Mouse (Mus musculus): ENCODE results near the gene Poc1a.

Poc1a gene

DNA sequence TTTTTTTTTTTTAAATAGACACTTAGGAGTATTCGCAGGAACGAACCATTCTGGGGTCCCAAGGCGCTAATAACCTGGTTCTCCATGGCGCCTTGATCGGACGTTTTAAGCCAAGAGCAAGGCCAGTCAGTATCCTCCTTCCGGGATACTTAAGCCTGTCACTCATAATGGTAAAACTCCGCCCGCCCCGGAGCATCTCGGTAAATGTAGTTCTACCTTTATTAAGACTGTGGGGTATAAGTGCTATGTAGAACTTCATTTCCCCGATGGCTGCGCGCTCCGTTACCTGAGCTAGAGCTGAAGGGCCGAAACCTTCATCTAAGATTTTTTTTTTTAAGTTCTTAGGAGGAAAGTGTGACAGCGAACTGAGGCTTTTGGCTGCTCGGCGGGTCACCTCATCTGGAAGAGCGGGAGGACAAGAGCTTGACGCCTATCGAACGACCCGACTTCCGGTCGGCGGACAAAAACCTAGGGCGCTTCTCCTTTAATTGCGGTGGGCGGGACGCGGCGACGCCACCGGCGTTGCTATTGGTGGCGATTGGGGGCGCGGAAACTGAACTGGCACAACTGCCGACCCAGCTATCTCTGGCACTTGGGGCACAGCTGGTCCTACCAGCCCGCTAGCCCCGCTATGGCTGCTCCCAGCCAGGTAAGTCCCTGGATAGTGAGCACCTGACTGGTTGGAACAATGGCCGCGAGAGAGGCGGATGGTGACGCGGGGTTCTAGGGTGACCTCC, at the start of gene Poc1a:
Poc1a (plus strand) TSS at position 254 of the 737 bp plus-strand sequence.
- peak; percentile 96 for ATAC-seq (ENCODE audit: low TSS enrichment)

DNA sequence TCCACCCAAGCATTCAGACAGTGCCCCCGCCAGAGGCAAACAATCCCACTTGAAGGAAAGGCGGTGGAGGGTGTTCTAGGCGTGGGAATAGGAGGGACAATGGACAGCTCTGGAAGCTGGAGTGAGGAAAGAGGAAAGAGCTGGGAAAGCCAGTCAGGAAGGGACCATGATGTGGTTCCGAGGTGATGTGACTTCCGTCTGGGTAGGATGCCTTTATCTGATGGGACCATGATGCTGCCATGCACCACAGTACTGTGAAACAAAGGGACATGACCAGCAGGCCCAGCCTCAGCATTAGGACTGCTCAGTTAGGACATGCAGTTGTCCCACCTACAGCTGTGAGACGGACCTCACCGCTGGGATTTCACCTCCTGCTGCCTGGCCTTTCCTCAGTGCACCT, 49.6 kb upstream of the Poc1a start:
- no peak for ATAC-seq (ENCODE audit: low TSS enrichment)

- no peak for ATAC-seq (ENCODE audit: low TSS enrichment)
Measured at GRCm38 (mm10) chr9:106231816-106232215, 49.0 kb upstream of the Poc1a start.

DNA sequence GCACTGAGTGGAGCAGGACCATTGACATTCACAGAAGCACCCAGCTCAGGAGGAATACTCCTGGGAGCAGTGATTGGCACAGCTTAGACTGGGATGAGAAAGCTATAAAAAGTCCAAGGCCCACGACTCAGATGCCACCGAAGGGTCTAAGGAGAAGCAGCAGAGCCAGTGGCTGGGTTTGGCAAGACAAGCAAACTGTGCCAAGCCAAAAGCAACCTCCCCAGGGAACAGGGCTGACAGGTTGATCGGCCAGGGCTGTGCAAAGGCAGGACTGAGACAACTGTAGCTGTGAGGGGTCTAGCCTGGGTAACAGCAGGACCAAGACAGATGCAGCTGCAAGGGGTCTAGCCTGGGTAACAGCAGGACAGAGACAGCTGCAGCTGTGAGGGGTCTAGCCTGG, 47.9 kb upstream of the Poc1a start:
- no peak for ATAC-seq (ENCODE audit: low TSS enrichment)

DNA sequence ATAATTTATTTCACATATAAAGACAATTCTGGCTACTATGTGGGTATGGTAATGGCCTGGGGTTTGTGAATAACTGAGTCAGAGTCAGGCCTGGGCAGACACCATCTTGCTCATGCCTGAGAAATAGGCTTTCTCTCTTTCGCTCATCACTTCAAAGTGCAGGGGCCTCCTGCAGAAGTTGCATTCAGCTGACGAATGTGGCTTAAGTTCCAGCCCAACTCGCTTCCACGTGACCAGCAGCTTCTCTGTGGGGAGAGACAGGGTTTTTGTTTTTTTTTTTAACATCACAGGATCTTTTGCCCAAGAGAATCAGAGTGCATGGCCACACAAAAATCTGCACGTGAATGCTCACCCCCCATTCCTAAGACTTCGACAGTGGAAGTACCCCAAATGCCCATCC, 46.9 kb upstream of the Poc1a start:
- ATAC-seq (ENCODE audit: low TSS enrichment), result no peak

- 0 out of 2 replicates have a peak, but pooled peaks have one; percentile 22 for ATAC-seq (ENCODE audit: low TSS enrichment)
Measured at GRCm38 (mm10) chr9:106235194-106235830, 45.5 kb upstream of the Poc1a start.

GRCm38 (mm10) chr9:106236156-106236817, 44.6 kb upstream of the Poc1a start:
- ATAC-seq (ENCODE audit: low TSS enrichment), result no peak

GRCm38 (mm10) chr9:106236818-106237211, 44.0 kb upstream of the Poc1a start:
- ATAC-seq (ENCODE audit: low TSS enrichment), result no peak

DNA sequence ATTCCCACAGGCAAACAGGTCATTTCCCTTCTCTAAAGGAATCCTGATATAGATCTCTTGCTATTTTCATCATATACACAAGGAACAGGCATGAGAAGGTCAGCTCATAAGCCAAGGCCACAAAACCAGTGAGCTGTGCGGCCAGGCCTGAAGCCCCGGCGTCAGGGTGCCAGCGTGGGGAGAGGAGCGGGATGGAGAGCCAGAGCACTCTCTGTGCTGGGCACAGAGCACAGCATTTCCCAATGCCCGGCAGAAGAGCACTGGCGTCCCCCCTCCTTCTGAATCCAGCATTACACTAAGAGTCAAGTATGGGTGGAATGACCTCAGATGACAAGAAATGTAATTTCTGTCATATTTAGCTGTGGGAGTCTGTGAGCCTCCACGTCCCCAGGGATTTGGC, 43.5 kb upstream of the Poc1a start:
- ATAC-seq (ENCODE audit: low TSS enrichment), result no peak

DNA sequence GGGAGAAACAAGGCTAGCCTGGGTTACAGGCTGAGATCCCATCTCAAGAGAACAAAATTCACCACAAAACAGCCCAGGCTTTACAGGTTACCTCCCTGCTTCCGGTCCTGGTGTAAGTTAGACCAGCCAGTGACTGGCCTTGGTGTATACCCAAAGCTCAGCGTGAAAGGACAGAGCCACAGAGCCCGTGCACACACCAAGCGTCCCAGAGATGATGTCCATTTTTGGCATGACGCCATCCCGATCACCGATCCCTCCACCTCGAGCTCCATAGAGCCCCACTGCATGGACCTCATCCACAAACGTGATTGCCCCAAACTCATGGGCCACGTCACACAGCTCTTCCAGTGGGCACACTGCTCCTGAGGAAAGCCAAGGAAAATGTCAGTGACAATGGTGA, 43.0 kb upstream of the Poc1a start:
- ATAC-seq (ENCODE audit: low TSS enrichment), result no peak

GRCm38 (mm10) chr9:106241541-106242164, 39.2 kb upstream of the Poc1a start:
- ATAC-seq (ENCODE audit: low TSS enrichment), result no peak

DNA sequence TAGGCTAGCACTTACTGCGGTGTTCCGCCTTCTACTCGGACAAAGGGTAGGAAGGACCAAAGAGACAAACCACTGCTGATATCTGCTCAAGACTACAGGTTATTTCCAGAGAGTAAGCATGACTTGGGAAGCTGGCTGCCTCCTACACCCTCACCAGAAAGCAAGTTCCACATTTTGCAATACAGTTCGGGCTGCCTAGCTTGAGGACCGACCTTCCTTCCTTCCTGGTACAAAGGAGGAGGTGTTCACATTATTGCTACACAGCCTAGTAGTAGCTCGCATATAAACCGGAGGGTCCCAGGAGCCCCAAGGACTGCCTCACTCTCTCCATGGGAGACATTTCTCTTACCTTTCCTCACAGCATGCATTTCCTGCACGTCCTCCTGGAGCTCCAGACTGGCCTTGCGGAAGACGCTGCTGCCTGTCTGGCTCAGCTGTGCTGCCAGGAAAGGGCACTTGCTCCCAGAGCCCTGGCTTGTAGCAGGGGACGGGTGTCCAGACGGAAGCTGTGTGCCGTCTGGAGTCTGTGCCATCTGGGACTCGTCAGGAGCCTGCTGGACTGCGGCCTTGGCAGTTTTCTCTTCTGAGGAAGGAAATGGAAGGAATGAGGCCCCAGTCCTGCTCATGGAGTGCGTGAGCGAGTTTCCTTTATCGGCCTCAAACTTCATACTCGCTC, 37.9 kb upstream of the Poc1a start:
- ATAC-seq (ENCODE audit: low TSS enrichment), result no peak

GRCm38 (mm10) chr9:106249550-106249949, 31.3 kb upstream of the Poc1a start:
- ATAC-seq (ENCODE audit: low TSS enrichment), result no peak

DNA sequence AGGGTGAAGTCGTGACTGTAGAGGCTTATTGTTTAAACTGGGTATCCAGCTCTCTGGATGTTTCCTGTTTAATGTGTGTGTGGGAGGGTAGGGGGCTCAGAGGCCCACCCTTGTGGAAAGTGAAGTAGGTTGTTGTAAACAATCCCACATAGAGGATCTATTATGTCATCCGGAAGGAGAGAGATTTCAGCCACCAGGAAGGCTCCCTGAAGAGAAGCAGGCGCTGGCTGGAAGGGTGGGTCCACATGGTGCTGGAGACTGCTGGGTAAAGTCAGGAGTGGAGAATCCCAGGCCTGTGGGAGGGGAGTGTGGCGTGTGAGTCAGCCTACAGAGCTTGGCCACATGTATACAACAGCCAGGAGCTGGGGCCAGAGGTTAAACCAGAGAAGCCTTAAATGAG, 30.6 kb upstream of the Poc1a start:
- no peak for ATAC-seq (ENCODE audit: low TSS enrichment)

DNA sequence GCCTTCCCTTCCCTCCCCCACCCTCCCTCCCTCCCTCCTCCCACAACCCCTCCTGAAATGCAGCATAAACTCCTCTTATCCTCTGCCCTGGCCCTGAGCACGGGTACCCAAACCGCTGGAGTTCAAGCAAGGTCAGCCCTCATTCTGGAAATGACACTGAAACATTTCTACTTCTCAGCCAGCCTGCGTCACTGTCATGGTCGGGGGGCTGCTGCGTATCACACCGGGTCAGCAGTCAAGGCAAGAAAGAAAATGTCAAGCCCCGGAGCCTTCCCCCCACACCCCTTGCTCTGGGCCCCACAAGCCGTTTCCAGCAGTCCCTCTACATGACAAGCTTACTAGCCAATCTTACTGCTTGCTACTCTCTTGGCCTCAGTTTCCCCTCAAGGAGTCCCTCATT, 29.8 kb upstream of the Poc1a start:
- no peak for ATAC-seq (ENCODE audit: low TSS enrichment)

DNA sequence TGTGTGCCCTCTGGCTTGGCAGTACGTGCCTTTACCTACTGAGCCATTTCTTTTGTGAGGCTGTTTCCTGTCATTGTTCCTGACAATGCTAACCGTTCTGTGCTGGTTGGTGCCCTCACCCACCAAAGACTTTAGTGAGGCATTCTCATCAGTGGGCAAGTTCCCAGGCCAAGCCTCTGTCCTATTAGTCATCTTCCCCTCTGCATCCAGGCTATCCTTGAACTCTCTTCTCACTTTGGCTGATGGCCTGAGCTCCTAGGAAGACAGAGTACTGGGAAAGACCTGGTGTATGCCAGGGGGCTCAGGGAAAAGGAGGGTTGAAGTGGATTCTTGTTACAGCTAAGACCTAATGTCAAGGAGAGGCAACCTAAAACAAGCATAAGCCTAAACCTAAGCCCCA, 26.9 kb upstream of the Poc1a start:
- ATAC-seq (ENCODE audit: low TSS enrichment), result no peak

- no peak for ATAC-seq (ENCODE audit: low TSS enrichment)
Measured at GRCm38 (mm10) chr9:106258412-106258811, 22.4 kb upstream of the Poc1a start.

GRCm38 (mm10) chr9:106258990-106259389, 21.9 kb upstream of the Poc1a start:
- no peak for ATAC-seq (ENCODE audit: low TSS enrichment)

DNA sequence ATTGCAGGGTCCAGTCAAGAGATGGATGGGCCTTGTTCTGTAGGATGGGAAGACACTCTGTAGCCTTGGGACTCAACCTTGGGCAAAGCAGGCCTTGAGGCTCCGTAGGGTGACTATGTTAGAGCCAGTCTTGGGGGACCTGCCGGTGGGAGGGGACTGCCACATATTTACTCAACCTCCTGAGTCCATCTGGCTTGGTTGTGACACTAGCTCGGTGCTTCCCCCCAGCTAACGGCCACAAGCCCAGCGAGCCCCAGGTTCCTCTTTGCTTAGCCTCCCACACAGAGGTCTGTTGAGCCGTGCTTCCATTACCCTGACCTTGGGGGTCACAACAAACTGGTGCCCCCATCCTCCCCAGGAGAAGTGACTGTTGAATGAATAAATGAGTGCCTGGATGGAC, 19.8 kb upstream of the Poc1a start:
- no peak for ATAC-seq (ENCODE audit: low TSS enrichment)

DNA sequence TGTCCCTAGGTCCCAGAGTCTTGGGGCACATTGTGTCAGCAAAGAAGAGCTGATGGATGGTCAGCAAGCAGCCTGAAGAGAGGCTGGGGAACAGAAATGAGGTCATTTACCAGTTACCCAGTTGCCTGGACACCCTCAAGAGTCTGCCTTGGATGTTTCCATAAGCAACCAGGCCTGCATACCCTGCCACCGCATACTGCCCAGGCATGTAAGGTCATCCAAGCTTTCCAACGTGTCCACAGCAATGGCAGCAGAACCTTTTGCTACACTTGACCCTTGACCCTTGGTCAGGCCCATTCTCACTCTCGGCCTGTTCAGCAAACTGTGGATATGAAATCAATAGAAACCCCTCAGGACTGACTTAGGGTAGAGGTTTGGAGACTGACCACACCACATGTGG, 19.4 kb upstream of the Poc1a start:
- no peak for ATAC-seq (ENCODE audit: low TSS enrichment)

- no peak for ATAC-seq (ENCODE audit: low TSS enrichment)
Measured at GRCm38 (mm10) chr9:106262075-106262474, 18.8 kb upstream of the Poc1a start.

GRCm38 (mm10) chr9:106263381-106263924, 17.4 kb upstream of the Poc1a start:
- ATAC-seq (ENCODE audit: low TSS enrichment), result no peak

All from frontal cortex, adult (tissue).